Mouse (Mus musculus) erythroblast, embryonic 14.5 days (primary cell): Measurements from ENCODE around the gene Mcu.

Experiments
- GATA1 ChIP-seq: IDR thresholded peaks from 2 replicates; pipeline ENCODE4 v1.6.1; 2012; ENCODE audit warnings: low read length, inconsistent platforms, mixed read lengths
- TAL1 ChIP-seq: IDR thresholded peaks from 3 replicates; pipeline ENCODE4 v1.6.1; 2012; ENCODE audit warnings: low read length, inconsistent platforms, mixed read lengths

GRCm38 (mm10) chr10:59576305-59576704 is 40.2 kb downstream of the Mcu start:
- TF ChIP-seq GATA1 (no peak), TAL1 (no peak)
